ENCODE assay signal across 19 mouse cellular contexts in the genomic region with DNA sequence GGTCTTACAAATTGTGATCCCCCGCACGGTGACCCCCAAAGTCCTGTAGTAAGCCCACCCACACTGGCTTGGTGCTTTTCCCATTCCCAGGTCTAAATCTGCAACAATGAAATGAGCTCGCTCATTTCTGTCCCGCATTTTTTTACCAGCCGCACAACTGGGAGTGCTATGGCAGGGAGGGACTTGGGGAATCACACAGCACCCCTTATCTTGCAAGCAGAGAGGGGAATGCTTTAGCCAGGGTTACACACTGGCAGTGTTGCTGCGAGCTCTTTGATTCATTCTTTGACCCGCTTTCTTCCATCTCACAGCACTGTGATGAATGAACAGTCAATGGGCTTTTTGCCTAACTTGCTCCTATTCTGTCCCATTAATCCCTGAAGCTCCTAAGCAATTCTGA.
DNase-seq lines count a peak whose midpoint lies in the region; ATAC-seq and TF ChIP-seq lines count a peak whose summit lies in the region.
"Had no signal": no experiment of that assay in that cellular context is flagged by ENCODE, and none has a peak within 500 bp of the region (broad histone marks: within the 10 kb centered on the region; RNA-seq: fewer than 3 reads in every experiment).

No protein-coding gene starts in this region.

- no peak overlapping the region for H3K4me2 ChIP-seq in heart, embryonic 16.5 days (ENCODE audit: low read depth, low read length)
- no peak overlapping the region for H3K4me2 ChIP-seq in lung, embryonic 14.5 days
- H3K4me2 ChIP-seq: embryonic facial prominence, embryonic 12.5 days; forebrain, embryonic 12.5 days; heart, embryonic 12.5 days; hindbrain, embryonic 12.5 days had no signal

- WGBS in heart, embryonic 16.5 days: 55% methylated on average over 7 of the region's 7 CpGs
- WGBS in heart, embryonic 10.5 days: 82% methylated on average over 7 of the region's 7 CpGs
- WGBS in lung, embryonic 14.5 days: 38% methylated on average over 7 of the region's 7 CpGs

- H3K4me1 ChIP-seq in heart, embryonic 16.5 days (ENCODE audit: control insufficient read depth, insufficient read depth, low read length): peaks cover 9% of the 10 kb centered on the region; the same call in 1 of the 2 replicates
- H3K4me1 ChIP-seq in heart, embryonic 10.5 days: peaks cover 16% of the 10 kb centered on the region; the same call in 1 of the 2 replicates
- 0 out of 2 replicates have a peak, but pooled peaks cover 9% of the 10 kb centered on the region for H3K4me1 ChIP-seq in lung, embryonic 14.5 days (ENCODE audit: insufficient read depth)
- H3K4me1 ChIP-seq: embryonic facial prominence, embryonic 12.5 days; forebrain, embryonic 12.5 days had no signal

- H3K27me3 ChIP-seq in heart, embryonic 16.5 days (ENCODE audit: control insufficient read depth, insufficient read depth, low read length): no peaks in the 10 kb centered on the region
- H3K27me3 ChIP-seq in heart, embryonic 10.5 days (ENCODE audit: insufficient read depth, poor library complexity, severe bottlenecking): 0 out of 2 replicates have a peak, but pooled peaks cover 4% of the 10 kb centered on the region
- no peaks in the 10 kb centered on the region for H3K27me3 ChIP-seq in lung, embryonic 14.5 days (ENCODE audit: insufficient read depth, low read length)
- H3K27me3 ChIP-seq: embryonic facial prominence, embryonic 12.5 days; forebrain, embryonic 12.5 days; heart, embryonic 12.5 days; hindbrain, embryonic 12.5 days; Patski had no signal

- no peaks in the 10 kb centered on the region for H3K9me3 ChIP-seq in heart, embryonic 16.5 days (replicated peaks; ENCODE audit: control insufficient read depth, low read length)
- H3K9me3 ChIP-seq in heart, embryonic 10.5 days: no peaks in the 10 kb centered on the region
- H3K9me3 ChIP-seq in lung, embryonic 14.5 days (ENCODE audit: low read depth, low read length): no peaks in the 10 kb centered on the region
- H3K9me3 ChIP-seq: embryonic facial prominence, embryonic 12.5 days; forebrain, embryonic 12.5 days; heart, embryonic 12.5 days; hindbrain, embryonic 12.5 days had no signal

- TF ChIP-seq CTCF in lung, embryonic 14.5 days (IDR thresholded peaks at IDR 0.05; ENCODE audit: low read depth): no peak

- no peak overlapping the region for H3K9ac ChIP-seq in heart, embryonic 16.5 days (ENCODE audit: low read length)
- no peak overlapping the region for H3K9ac ChIP-seq in lung, embryonic 14.5 days
- H3K9ac ChIP-seq: embryonic facial prominence, embryonic 12.5 days; forebrain, embryonic 12.5 days; heart, embryonic 12.5 days; hindbrain, embryonic 12.5 days had no signal

- H3K27ac ChIP-seq in heart, embryonic 16.5 days (ENCODE audit: low read length): no peak overlapping the region
- no peak overlapping the region; the same call in 1 of the 2 replicates for H3K27ac ChIP-seq in heart, embryonic 10.5 days
- H3K27ac ChIP-seq in lung, embryonic 14.5 days (ENCODE audit: low read depth): 0 out of 2 replicates have a peak overlapping the region, but pooled peaks have one; percentile 9
- H3K27ac ChIP-seq: embryonic facial prominence, embryonic 12.5 days; forebrain, embryonic 12.5 days; heart, adult 2 months; hindbrain, embryonic 12.5 days had no signal

- no peaks in the 10 kb centered on the region for H3K36me3 ChIP-seq in heart, embryonic 16.5 days (ENCODE audit: control insufficient read depth, insufficient read depth)
- no peaks in the 10 kb centered on the region for H3K36me3 ChIP-seq in heart, embryonic 10.5 days
- no peaks in the 10 kb centered on the region for H3K36me3 ChIP-seq in lung, embryonic 14.5 days (ENCODE audit: insufficient read depth)
- H3K36me3 ChIP-seq: embryonic facial prominence, embryonic 12.5 days; forebrain, embryonic 12.5 days; heart, embryonic 12.5 days; hindbrain, embryonic 12.5 days had no signal

- 0 out of 2 replicates have a peak, but pooled peaks have one; percentile 14 for ATAC-seq in heart, embryonic 16.5 days (replicated peaks; ENCODE audit: extremely low read depth, insufficient read depth, low FRiP score)
- ATAC-seq in lung, embryonic 14.5 days (ENCODE audit: insufficient read depth): peak; percentile 60; the same call in 1 of the 2 replicates
- no peak for ATAC-seq in megakaryocyte, adult 5-6 weeks (ENCODE audit: poor library complexity, severe bottlenecking)
- ATAC-seq: activated CD4-positive, CD25-positive, alpha-beta regulatory T cell, adult 4 months; forebrain, embryonic 16.5 days; Patski had no signal

- H3K4me3 ChIP-seq in heart, embryonic 16.5 days (ENCODE audit: low read length): no peak overlapping the region
- H3K4me3 ChIP-seq in heart, embryonic 10.5 days: no peak overlapping the region
- H3K4me3 ChIP-seq in lung, embryonic 14.5 days (ENCODE audit: low read depth, low read length): no peak overlapping the region
- H3K4me3 ChIP-seq: embryonic facial prominence, embryonic 12.5 days; forebrain, embryonic 12.5 days; heart, adult 2 months; heart, embryonic 12.5 days; hindbrain, embryonic 12.5 days had no signal

- no peak for DNase-seq in heart, embryonic 10.5 days (ENCODE audit: low spot score)
- peak; percentile 61 for DNase-seq in lung, embryonic 14.5 days
- DNase-seq in lung, postnatal 10 days: no peak
- DNase-seq in Muller cell, postnatal 12 days (ENCODE audit: inconsistent ontology term): peak; percentile 9
- peak; percentile 39 for DNase-seq in retina, postnatal 1 day
- DNase-seq: adrenal gland, postnatal 14 days; cerebellum, postnatal 25 days; gastrocnemius, postnatal 14 days; heart, adult 2 months; heart, postnatal 36 days had no signal

Comparison
In these comparisons a context has a peak if more than half of its experiments do, and no peak if none do; other contexts are left out.
1. DNase-seq: peak in lung, embryonic 14.5 days (single experiment), Muller cell, postnatal 12 days (single experiment) and retina, postnatal 1 day (single experiment); none in heart, embryonic 10.5 days (single experiment) and lung, postnatal 10 days (single experiment).